Mouse (Mus musculus) thymus, postnatal 4 days (tissue): ENCODE data around the gene Ankrd12.
A peak's percentile ranks its signal among the peaks of the same experiment; 100 is the strongest.

Experiments used
- DNase-seq: peaks from one replicate; pipeline ENCODE4 v3.0.0; 2021

Gene Ankrd12

DNA sequence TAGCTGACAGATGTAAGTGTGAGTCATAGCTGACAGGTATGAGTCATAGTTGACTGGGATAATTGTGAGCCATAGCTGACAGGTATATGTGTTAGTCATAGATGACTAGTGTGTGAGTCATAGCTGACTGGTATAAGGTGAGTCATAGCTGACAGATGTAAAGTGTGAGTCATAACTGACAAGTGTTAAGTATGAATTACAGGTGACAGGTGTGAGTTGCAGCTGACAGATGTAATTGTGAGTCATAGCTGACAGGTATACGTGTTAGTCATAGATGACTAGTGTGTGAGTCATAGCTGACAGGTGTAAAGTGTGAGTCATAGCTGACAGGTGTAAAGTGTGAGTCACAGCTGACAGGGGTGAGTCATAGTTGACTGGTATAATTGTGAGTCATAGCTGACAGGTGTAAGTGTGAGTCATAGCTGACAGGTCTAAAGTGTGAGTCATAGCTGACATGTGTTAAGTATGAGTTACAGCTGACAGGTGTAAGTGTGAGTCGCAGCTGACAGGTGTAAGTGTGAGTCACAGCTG is 115.2 kb downstream of the Ankrd12 start:
- no peak for DNase-seq

DNA sequence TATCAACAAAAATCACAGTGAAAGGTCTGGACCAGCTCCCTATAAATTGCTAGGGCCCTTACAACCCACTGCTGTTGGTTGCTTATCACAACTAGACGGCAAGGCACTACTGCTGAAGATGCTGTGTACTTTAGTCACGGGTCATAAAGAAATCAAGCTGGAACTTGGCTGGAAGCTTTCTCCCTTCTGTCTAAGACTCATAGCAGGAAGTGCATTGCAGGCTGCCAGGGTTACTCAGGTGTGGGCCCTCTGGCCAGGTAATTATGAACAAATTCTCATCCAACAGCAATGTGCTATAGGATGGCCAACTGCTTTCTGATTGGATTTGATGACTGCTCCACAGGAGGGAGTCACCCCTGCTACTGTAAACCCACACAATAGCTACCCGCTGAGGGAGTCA is 117.9 kb downstream of the Ankrd12 start:
- DNase-seq: no peak

DNA sequence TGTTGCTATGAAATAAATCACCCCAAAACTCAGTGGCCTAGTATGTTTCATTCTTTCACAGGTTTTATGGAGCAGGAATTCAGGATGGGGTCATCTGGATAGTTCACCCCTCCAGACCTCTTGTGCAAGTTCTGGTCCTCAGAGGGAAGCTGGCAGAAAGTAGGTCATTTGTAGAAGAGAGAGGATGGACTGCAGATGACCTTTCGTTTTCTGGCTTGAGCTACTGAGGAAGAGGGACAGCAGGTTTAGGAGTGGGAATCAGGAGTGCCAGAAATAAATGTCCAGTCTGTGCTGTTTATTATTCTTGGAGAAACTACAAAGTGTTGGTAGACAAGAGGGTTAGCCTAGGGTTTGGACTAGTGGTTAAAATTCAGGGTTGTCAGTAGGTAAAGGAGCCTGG is 118.5 kb downstream of the Ankrd12 start:
- no peak for DNase-seq

DNA sequence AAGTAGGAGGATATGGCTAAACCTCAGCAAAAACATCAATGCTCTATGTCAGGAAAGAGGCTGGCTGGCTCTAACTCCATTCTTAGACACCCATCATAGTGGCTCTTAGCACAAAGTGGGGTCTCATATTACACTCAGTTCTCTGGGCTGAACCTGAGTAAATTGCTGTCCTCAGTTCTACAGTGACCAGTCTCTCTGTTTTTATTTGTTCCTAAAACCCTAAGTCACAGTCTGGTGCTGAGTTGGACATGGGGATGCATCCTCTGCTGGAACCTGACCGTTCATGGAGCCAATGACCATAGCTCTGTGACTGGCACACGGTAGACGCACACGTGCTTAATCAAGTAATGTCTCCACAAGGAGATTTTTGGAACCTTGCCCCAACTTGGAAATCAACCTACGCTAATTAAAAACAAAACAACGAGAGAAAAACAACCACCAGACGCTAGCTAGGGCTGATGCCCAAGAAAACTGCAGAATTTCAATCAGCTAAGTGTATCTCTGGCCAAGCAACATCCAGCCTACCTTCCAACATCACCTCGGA is 119.0 kb downstream of the Ankrd12 start:
- DNase-seq: no peak

DNA sequence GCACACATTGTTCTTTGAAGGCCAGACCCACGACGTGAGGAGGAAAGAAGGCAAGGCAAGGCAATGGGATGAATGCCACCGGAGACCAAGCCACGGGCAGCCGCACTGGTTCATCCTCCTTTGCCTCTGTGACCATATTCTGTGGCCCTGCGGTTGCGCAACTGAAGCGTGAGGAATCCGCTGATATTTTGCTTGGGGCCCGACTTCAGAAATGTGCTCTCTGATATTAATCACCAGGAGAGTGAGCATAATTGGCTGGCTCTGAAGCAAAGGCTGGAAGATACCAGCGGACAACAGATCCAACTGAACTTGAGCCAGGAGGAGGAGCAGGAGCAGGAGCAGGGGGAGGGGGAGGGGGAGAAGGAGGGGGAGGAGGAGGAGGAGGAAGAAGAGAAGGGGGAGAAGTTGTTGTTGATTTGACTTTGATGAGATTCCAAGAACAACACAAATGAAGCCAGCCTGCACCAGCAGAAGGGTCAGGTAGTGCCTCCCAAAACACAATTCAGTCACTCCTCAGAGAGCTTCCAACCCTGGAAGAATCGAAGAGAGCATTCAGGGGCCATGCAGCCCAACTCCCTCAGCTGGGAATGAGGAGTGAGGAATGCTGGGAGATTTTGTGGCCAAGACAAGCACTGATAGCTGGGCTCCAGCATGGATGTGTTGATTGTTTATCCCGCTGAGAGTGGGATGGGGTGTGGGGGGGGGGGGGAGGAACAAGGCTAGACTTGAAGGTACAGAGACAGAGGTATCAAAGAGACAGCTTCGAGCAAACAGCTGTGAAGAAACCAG is 119.7 kb downstream of the Ankrd12 start:
- DNase-seq: no peak

DNA sequence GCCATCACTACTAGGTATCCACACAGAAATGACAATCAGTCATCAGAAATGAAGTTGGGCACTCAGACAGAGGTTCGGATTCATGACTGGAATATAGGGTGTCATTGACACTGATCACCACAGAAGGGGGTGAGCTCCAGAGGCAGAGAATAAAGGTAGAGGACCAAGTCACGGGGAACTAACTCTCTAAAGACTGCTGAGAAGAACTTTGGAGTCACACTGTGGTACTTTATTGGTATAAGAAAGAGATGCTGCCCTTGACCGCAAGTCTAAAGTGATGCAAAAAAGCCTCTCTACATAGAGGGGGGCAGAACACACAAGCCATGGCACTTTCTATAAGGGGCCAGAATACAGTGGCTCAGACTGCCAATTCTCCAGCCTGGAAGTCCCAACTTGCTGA is 120.7 kb downstream of the Ankrd12 start:
- DNase-seq: no peak

DNA sequence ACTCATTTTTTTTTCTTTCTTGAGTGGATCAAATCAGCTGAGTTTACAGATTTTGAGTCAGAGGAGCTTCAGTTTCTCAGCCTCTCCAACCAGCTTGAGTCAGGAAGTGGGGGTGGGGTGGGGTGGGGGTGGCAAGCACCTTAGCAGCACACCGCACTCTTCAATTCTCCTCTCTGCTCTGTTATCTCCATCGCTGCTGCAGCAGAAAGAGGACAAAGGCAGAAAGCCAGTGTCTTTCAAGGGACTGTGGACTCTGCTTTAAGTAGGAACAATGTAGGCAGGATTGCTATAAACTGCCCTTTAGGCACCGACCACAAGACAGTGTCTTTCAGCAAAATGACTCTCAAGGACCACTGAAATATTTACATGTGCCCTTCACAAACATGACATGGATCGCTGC is 122.9 kb downstream of the Ankrd12 start:
- no peak for DNase-seq

DNA sequence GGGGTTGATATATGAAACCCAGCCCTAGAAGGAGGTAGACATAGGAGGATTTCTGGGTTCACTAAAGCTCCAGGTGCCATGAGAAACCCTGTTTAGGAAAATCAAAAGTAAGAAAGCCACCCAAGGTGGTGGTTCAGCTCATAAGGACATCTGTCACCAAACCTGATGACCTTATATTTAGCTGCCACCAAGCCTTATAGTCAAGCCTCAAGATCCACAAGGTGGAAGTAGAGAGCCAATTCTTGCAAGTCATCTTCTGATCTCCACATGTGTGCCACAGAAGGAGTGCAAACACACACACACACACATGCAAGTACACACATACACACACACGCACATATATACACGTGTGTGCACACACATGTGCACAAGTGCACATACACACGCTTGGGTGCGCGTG is 124.8 kb downstream of the Ankrd12 start:
- DNase-seq: no peak

DNA sequence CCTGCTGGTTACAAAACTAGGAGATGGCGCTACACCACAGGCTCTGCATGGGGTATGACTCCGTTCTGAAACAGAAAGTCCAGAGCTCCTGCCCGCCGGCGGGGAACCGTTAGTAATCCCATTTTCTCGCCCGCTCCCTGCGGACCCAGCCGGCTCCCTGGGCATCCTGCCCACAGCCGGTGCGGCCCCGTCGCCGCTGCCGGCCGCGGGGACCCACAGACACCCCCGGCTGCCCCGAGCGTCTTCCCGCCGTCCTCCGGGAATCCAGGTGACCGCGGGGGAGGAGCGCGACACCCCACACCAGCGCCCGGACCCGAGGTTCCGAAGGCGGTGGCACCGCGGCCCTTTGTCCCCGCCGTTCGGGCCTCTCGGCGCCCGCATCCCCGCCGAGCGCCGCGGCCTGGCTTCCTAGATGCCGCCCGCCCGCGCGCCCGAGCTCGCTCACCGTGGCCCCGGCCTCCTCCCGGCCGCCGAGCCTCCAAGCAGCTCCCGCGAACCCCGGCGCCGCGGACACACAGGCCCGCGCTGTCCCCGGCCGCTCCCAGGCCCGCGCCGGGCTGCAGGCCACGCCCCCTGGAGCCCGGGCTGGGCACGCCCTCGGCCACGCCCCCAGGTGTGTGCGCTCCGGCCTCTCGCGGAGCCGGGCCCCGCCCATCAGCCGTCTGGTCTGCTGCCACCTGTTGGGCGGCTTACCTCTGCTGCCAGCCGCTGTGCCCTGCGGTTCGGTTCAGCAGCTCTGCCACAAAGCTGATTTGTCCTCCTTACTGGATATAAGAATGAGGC is 126.1 kb downstream of the Ankrd12 start, which contains the start of gene Twsg1:
Twsg1 (minus strand) TSS at position 605 of the 783 bp plus-strand sequence.
- DNase-seq: peak; percentile 100

DNA sequence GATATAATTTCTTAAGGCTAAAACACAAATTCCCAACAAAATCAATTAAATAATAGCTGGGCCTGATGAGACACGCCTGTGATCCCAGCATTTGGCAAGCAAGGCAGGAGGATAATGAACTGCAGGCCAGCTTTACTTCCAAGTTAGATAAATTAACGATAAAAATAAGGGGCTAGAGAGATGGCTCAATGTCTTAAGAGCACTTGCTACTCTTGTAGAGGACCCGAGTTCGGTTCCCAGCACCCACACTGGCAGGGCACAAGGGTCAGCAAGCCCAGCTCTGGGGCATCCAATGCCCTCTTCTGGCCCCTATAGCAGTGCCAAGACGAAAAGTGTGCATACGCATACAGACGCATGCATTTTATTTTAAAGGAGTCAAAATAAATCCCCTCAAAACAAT is 126.7 kb downstream of the Ankrd12 start:
- DNase-seq: no peak

DNA sequence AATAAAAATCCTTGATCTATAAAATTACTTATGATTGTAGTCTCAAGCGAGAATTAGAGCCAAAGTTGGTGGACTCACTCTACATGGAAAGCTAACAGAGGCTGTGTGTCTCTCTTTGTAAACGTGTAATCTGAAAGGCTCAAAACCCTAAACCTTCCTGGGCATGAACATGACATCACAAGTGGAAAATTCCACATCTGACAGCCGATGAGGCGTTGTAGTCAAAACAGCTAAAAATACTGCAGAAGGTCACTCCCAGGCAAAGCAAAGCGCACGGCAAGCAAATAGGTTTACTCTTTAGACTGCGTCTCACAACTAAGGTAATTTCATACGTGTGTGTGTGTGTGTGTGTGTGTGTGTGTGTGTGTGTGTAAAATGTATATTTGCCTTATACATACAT is 129.6 kb downstream of the Ankrd12 start:
- no peak for DNase-seq

DNA sequence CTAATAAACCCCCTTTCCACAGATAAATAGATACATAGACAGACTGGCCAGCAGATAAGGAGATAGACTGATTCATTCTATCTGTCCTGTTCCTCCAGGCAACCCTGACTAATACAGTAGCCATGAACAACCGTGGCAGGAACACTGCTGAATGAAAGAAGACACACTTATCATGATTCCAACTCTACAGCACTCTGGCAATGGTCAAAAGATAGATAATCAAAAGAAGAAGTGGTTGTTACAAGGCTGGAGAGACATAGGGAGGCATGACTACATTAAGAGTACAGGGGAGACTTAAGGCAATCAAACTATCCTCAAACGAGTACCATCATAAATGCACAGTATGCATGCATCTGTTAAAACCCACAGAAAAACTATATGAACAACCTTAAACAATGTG is 131.5 kb downstream of the Ankrd12 start:
- no peak for DNase-seq

DNA sequence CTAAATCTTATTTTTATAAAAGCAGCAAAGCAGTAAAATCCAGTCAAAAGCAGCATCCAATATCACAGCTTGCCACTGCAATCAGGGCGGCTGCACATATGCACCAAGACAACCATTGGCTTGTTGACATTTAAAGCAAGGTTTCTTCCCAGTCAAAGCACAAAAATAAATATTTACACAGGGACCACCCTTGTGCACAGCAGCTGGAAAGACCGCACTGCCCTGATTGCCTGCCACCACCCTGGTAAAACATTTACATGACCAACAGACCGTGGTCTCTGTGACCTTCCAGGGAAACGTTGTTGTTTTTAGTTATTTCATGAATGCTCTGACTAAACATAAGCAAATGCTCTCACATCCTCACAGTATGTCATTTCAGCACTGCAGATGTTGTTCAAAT is 134.5 kb downstream of the Ankrd12 start:
- DNase-seq: no peak

DNA sequence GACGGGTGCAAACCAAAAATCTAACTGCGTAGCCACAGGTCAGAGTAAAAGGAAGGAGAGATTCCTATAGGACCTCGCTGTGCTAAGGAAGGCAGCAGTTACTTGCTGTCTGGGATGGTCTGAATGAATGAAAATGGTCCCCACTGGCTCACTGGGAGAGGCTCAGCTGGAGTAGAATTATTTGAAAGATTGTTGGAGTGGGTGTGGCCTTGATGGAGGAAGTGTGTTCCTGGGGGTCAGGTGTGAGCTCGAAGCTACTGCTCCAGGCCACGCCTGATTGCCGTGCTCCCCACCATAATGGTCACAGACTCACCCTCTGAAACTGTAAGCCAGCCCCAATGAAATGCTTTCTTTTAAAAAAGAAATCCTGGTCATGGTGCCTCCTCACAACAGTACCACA is 135.6 kb downstream of the Ankrd12 start:
- DNase-seq: no peak

DNA sequence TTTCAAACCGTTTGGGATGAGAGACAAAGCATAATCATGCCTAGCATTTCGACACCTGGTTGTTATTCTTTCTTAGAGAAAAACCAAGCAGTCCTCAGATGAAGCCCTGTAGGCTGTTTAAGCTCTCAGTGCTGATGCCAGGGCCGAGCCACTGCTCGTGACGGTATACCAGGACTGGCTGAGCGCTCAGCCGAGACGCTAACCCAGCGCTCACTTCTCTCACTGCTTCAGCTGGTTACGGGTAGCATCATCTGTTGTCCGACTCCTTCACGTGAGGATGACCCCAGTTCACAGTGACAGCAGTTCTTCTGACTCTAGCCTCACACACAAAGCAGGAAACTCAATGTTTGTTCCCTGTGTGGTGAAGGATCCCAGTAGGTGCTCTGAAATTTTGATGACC is 136.7 kb downstream of the Ankrd12 start:
- DNase-seq: no peak

DNA sequence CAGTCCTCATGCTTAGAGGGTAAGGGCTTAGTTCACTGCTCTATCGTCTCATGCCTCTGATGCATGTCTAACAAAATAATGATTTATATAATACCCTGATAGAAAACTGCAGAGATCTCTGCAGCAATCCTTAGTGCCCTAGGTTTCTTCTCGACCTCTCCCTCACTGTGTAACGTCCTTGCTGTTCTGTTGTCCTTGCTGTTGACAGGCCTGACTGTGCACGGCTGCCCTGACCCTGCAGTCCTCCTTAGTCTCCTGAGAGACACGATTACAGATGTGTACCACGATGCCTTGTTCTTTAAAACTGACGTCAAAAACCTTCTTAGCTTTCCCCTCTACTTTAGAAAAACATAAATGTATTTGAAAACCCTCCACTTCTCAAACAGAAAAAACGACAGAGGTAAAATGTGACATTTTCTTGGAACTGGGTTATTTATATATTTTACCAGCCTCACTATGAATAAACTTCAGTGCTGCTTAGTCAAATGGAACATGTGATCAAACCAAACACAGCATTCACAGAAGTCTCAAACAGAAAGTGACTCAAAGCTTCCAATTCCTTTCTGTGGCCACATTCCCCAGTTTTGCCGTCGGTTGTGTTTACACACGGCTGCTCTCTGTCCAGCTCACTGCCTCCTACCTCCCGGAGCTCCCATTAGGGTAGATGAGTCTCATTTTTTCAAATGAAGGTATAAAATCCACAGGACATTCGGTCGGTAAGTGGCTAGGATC is 137.3 kb downstream of the Ankrd12 start:
- no peak for DNase-seq

DNA sequence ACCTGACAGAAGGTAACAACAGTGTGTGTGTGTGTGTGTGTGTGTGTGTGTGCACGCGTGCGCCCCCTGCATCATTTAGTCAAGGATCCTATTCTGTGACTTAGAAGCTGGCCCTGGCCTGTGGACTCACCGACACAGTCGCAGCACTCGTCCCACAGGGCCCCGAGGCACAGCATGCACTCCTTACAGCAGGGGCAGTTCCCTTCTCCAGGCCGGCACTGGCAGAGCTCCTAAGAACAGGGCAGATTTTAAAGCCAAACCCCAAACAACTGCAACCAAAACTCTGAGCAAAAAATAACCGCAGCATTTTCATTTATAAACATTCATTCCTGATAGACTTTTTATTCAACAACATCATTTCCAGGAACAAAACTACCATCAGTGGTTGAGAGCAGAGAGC is 139.2 kb downstream of the Ankrd12 start:
- DNase-seq: no peak

DNA sequence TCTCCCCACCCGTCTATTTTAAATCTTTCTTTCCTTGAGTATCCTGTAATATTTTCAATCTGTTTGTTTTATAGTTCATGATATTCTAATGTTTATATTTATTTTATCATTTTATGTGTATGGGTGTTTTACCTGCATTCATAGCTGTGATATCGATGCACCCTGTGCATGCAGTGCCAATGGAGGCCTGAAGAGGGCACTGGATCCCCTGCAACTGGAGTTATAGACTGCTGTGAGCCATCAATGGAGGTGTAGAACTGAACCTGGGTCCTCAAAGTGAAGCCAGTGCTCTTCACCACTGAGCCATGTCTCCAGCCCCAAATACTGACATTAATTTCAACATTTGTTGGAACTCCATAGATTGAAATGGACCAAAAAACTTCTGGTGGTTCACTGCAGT is 143.1 kb downstream of the Ankrd12 start:
- DNase-seq: peak; percentile 64

DNA sequence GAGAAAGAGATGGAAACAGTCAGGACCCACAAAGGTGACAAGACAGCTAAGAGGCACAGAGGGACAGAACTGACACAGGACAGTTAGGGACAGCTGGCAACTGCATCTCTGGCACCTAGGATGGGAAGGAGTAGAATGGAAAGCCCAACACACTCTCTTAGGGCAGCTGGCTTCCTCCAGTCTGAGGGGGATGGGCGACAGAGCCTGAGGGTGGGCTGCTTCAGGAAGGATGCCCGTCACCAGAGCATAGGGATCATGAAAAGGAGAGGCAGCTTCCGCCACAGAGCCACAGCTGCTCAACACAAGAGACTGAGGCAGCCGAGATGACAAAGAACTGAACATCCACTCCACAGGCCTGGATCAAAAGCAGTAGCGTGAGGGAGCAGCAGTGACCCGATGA is 145.4 kb downstream of the Ankrd12 start:
- DNase-seq: peak; percentile 37

DNA sequence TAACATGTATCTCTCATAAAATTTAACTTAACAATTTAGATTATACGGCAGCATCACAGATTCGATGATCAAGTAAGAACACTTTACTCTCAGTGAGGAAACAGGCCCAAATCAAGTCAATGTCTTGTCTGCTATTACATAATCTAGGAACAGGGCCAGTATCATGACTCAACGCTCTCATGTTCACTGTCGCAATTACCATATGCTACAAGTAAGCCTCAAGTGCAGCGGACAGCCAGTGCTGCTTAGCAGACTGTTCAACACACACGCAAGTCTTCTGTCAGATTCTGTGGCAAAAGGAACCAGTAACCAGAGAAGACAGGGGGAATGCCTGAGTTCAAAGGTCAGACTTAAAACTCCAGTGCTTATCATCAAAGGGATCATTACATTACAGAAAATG is 145.9 kb downstream of the Ankrd12 start:
- no peak for DNase-seq

DNA sequence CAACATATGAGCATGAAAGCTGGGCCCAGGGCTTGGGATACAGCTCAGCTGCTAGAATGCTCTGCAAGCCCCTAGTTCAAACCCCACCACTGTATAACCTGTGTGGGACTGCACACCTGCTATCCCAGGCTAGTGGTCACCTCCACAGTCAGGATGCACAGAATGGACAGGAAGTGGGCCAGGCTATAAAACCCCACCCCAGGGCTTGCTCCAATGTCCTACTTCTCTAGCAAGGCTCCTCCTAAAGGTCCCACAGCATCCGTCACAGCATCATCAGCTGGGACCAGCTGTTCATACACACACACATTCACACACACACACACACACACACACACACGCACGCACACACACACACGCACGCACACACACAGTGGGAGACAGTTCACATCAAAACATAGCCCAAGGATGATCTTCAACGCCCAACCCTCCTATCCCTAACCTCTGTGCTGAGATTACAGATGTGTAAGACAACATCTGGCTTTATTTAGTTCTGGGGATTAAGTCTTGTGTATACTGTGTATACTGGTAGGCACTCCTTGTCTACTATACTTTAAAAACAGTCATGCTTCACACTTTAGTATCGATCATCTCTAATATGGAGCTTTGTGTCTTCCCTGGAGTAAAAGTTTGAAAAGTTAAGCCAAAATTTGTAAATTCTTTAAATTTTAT is 146.6 kb downstream of the Ankrd12 start:
- DNase-seq: no peak

DNA sequence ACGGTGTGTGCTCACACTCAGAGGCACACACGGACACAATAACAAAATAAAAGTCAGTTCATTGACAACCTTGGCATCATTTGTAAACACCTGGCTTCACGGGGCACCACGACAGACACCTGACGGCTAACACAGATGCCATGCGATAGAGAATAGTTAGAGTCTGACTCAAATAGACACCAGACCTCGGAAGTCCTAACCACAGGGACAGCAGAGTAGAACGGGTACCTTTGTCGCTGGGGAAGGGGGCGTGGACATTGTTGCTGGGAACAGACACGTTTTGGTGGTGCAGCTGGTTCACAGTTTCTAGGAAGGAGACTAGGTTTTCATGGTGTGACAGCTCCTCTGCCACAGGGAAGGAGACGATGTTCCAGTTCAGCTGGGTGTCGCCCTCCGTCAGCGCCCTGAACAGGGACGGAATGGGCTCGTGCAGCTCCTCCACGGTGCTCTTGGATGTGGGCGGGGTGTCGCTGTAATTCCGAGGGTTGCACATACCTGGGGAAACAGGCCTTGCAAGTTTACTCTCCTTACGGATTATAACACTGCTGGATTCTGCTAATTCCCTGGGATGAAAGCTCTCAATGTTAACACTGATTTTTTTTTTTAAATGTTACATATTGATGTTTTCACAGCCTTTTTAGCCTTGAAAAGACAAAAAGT is 147.4 kb downstream of the Ankrd12 start:
- peak; percentile 47 for DNase-seq
